Mouse (Mus musculus) limb, embryonic 13.5 days (tissue): ENCODE measurements around the gene Eng. TPM values are rescaled to one million over a fixed set of nuclear protein-coding genes. Genes with fewer than 3 reads are reported as not detected.

ENCODE experiments used
- ATAC-seq: fragments of 200-750 bp; cut with Nextera tagmentation; 2 replicates; pipeline ENCODE4 v1.8.0; 2017; ENCODE audit warnings: low read depth, moderate number of reproducible peaks, moderate TSS enrichment; ENCODE audit not compliant: low FRiP score
- H3K27ac ChIP-seq: fragments of 300-500 bp; sonication (generic); 2 replicates; pipeline ENCODE4 v1.5.1; 2015; ENCODE audit warnings: inconsistent platforms, mild to moderate bottlenecking, moderate library complexity
- H3K27me3 ChIP-seq: fragments of 300-500 bp; sonication (generic); 2 replicates; pipeline ENCODE4 v1.6.1; 2015; ENCODE audit warnings: mild to moderate bottlenecking, inconsistent platforms
- H3K36me3 ChIP-seq: fragments of 300-500 bp; sonication (generic); 2 replicates; pipeline ENCODE4 v1.6.1; 2015; ENCODE audit warnings: inconsistent platforms, mild to moderate bottlenecking, moderate library complexity
- H3K4me1 ChIP-seq: fragments of 300-500 bp; sonication (generic); 2 replicates; pipeline ENCODE4 v1.6.1; 2015; ENCODE audit warnings: inconsistent platforms
- H3K4me2 ChIP-seq: fragments of 300-500 bp; sonication (generic); replicated peaks from 2 replicates; pipeline ENCODE4 v1.6.1; 2015; ENCODE audit warnings: inconsistent platforms, mild to moderate bottlenecking, moderate library complexity
- H3K4me3 ChIP-seq: fragments of 300-500 bp; sonication (generic); 2 replicates; pipeline ENCODE4 v1.5.1; 2015; ENCODE audit warnings: moderate library complexity, mild to moderate bottlenecking, inconsistent platforms
- H3K9ac ChIP-seq: fragments of 300-500 bp; sonication (generic); 2 replicates; pipeline ENCODE4 v1.6.1; 2015; ENCODE audit warnings: mild to moderate bottlenecking, inconsistent platforms
- H3K9me3 ChIP-seq: fragments of 300-500 bp; sonication (generic); 2 replicates; pipeline ENCODE4 v1.6.1; 2016; ENCODE audit warnings: inconsistent platforms
- WGBS: fragments of 180-500 bp; shearing (Covaris S2); methylation state at CpG from one replicate; pipeline ENCODE4 v1.1.7; 2015; 5-methylcytosine and 5-hydroxymethylcytosine counted together
- polyA plus RNA-seq: library from polyadenylated mRNA; unstranded; fragments of >200 nt; fragmentation: Nextera tagmentation; extraction: Ambion mirVana; gene quantifications from 2 replicates; pipeline ENCODE4 v1.2.1, GENCODE M21; 2015

Gene Eng
- polyA plus RNA-seq, 1 experiment from 2014 or later = 45.6 TPM

DNA sequence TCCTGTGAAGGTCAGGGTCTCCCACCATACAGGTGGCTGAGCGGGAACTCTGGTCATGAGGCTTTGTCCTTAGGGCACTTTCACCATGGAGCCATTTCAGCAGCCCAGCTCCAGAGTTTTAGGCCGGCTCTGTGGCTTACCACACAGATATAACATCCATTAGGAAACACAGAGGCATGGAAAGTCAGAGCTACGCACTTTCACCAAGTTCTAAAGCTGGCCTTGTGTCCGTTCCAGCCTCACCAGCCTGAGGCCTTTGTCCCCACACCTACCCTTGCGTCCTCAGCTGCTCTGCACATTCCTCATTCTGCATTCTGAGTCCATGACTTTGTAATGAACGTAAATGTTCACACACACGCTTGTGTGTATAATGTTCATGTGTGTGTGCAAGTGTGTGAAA is 58.6 kb downstream of the Eng start:
- no peaks in the 10 kb centered on the region for H3K4me1 ChIP-seq
- no peaks in the 10 kb centered on the region for H3K27me3 ChIP-seq
- no peak overlapping the region for H3K4me3 ChIP-seq
- ATAC-seq = no peak
- H3K9ac ChIP-seq = no peak overlapping the region
- peaks cover 81% of the 10 kb centered on the region for H3K36me3 ChIP-seq
- no peak overlapping the region for H3K4me2 ChIP-seq
- 89% methylated on average over 7 of the region's 7 CpGs for WGBS
- no peaks in the 10 kb centered on the region for H3K9me3 ChIP-seq
- no peak overlapping the region for H3K27ac ChIP-seq

DNA sequence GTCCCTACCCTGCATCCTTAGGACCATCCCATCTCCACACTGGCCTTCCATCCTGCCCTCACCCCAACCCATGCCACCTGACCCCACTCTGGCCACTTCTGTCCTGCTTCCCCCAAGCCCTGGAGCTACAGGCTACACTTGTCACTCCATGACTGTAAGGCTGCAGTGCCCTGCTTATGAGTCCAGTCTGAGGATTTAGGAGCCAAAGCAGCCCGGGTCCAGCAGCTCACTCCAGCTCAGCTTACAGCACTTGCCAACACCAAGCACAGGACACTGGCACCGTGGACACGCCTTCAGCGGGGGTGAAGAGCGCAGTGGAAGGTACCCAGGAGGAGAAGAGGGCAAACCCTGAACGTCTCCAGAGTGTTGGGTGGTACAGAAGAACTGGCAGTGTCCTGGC is 60.6 kb downstream of the Eng start:
- Histone ChIP-seq H3K4me3 (no peak overlapping the region), H3K4me1 (peaks cover 8% of the 10 kb centered on the region), H3K4me2 (no peak overlapping the region), H3K9ac (peak overlapping the region; percentile 45), H3K27me3 (no peaks in the 10 kb centered on the region), H3K9me3 (no peaks in the 10 kb centered on the region), H3K36me3 (peaks cover 96% of the 10 kb centered on the region), H3K27ac (no peak overlapping the region)
- no peak for ATAC-seq
- 91% methylated on average over 6 of the region's 6 CpGs for WGBS

DNA sequence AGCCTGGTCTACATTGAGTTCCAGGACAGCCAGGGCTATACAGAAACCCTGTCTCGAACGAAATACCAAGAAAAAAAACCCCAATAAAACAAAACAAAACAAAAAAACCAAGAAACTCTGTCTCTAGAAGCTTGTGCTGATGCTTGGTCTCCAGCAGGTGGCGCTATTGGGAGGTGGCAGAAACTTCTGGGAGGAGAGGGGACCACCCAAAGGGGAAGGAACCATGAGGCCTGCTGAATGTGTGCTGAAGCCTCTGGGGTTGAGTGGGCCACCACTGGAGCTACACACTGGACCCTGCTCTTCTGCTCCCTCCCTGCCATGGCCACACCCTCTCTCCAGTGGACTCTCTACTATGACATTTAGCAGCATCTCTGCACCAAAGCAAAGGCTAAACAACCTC is 62.2 kb downstream of the Eng start:
- H3K36me3 ChIP-seq = peaks cover 80% of the 10 kb centered on the region
- peaks cover 9% of the 10 kb centered on the region for H3K4me1 ChIP-seq
- H3K27me3 ChIP-seq = no peaks in the 10 kb centered on the region
- no peak overlapping the region for H3K9ac ChIP-seq
- no peaks in the 10 kb centered on the region for H3K9me3 ChIP-seq
- no peak overlapping the region for H3K4me3 ChIP-seq
- 47% methylated on average over 3 of the region's 3 CpGs for WGBS
- no peak for ATAC-seq
- H3K27ac ChIP-seq = no peak overlapping the region
- H3K4me2 ChIP-seq = no peak overlapping the region

DNA sequence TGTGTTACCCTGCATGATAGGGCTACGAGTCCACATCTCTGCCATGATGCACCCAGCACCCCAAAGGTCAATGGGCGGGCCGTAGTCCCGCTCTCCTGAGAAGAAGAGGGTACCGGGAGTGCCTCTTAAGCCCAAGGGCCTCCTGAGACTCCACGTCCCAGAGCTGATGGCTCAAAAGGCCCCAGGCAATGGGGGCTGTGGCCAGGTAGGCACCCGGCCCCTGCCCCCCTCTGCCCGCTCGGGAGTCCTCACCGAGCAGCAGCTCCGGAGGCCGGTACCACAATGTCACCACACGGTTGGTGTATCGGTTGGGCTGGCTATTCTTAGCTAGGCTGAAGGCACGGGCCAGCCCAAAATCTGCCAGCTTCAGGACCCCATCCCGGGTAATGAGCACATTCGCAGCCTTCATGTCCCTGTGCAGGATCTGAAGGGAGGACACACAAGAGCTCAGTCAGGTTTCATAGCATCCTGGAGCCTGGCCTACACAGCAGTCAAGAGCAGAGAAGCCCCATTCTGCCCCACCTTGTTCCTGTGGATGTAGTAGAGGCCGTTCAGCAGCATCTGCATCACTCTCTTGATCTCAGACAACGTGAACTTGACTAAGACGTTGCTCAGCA is 63.2 kb downstream of the Eng start:
- Histone ChIP-seq H3K4me1 (peaks cover 19% of the 10 kb centered on the region), H3K36me3 (peaks cover 70% of the 10 kb centered on the region), H3K27me3 (no peaks in the 10 kb centered on the region), H3K4me3 (no peak overlapping the region), H3K27ac (no peak overlapping the region), H3K4me2 (no peak overlapping the region), H3K9me3 (no peaks in the 10 kb centered on the region), H3K9ac (no peak overlapping the region)
- 92% methylated on average over 20 of the region's 20 CpGs for WGBS
- ATAC-seq = no peak

DNA sequence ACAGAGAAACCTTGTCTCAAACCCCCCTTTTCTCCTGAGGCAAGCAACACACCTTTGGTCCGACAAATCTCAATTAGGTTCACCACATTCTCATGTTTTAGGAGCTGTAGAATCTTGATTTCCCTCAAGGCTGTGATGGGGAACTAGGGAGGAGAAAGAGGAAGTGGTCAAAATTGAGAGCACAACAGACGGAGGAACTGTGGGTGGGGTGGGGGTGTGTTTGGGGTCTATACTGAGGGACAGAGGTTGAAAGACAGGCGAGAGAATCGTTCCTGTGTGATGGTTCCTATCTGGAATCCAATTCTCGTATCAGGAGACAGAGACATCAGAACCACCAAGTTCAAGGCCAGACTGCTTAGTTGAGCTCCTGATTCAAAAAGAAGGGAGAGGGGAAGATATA is 64.0 kb downstream of the Eng start:
- Histone ChIP-seq H3K27me3 (no peaks in the 10 kb centered on the region), H3K4me1 (peaks cover 21% of the 10 kb centered on the region), H3K9ac (no peak overlapping the region), H3K27ac (no peak overlapping the region), H3K9me3 (no peaks in the 10 kb centered on the region), H3K36me3 (peaks cover 62% of the 10 kb centered on the region), H3K4me2 (no peak overlapping the region), H3K4me3 (no peak overlapping the region)
- 88% methylated on average over 5 of the region's 5 CpGs for WGBS
- ATAC-seq = no peak

DNA sequence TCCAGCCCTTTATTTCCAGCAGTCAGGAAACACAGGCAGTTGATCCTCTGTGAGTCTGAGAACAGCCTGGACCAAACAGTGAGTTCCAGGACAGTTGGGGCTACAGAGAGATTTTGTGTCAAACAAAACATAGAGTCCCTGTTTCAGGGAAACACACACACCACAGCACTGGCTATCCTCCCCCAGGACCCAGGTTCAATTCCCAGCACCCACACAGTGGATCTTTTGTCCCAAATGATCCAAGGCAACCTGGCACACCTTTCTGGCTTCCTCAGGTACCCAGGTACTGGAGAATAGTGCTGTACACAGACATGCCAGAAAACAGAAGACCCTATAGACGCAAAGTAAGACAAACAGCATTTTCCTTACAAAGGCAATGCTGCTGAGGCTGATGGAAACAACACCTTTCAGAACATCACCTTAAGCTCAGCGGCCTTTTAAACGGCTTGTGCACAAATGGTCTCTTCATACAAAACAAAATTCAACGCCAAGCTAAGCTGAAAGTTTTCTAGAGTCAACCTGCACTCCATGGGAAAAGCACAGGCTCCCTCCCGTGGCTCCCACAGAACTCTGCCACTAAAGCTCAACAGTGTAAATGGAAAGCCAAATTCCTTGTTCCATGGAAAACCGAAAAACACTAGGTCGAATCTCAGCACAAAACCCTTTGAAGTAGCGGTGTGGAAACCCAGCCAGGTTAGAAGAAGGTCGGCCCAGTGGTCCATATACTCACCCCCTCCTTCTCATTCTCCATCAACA is 65.1 kb downstream of the Eng start:
- Histone ChIP-seq H3K9ac (peak overlapping the region; percentile 89), H3K9me3 (no peaks in the 10 kb centered on the region), H3K4me2 (peak overlapping the region; percentile 79), H3K27me3 (no peaks in the 10 kb centered on the region), H3K27ac (peak overlapping the region; percentile 97), H3K36me3 (peaks cover 51% of the 10 kb centered on the region), H3K4me1 (peaks cover 21% of the 10 kb centered on the region), H3K4me3 (peak overlapping the region; percentile 77)
- WGBS = 24% methylated on average over 9 of the region's 9 CpGs
- ATAC-seq = no peak

DNA sequence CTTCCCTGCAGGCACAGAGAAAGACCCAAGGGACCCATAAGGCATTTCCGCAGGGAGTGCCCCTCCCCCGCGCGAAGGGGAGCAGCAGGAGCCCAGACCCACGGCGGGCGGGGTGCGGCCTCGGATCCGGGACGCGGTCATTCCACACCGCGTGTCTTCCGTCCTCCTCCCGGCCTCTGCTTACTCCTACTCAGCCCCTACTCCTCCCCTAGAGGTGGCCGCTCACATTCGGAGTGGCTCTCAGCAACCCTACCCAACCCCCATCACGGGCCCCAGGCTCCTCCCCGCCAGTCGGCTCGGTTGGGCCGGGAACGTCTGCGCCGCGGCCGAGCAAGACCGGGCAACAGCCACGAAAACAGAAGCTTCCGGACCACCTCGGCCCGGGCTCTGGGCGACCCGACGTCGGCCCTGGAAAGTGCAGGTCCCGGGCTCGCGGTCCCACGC is 65.7 kb downstream of the Eng start:
- Histone ChIP-seq H3K36me3 (peaks cover 45% of the 10 kb centered on the region), H3K9ac (peak overlapping the region; percentile 89), H3K4me1 (peaks cover 21% of the 10 kb centered on the region), H3K27me3 (no peaks in the 10 kb centered on the region), H3K9me3 (no peaks in the 10 kb centered on the region), H3K27ac (peak overlapping the region; percentile 97), H3K4me3 (peak overlapping the region; percentile 77), H3K4me2 (peak overlapping the region; percentile 79)
- WGBS = under 1% methylated on average over 41 of the region's 41 CpGs
- ATAC-seq = peak; percentile 62

DNA sequence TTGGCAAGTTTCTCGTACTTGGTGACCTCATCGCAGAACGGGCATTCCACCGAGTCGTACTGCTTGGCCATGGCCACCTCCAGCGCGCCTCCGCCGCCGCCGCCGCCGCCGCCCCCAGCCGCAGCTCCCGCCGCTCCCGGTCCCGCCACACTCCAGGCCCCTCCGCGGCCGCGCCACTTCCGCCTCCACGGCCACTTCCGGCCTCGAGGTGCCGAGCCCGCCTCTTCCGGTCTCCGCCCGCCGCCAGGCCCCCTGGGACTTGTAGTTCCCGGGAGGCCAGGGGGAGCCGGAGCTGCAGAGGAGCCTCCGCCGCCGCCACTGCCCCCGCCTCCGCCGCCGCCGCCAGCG is 66.2 kb downstream of the Eng start:
- Histone ChIP-seq H3K27me3 (no peaks in the 10 kb centered on the region), H3K4me3 (peak overlapping the region; percentile 77), H3K9me3 (no peaks in the 10 kb centered on the region), H3K36me3 (peaks cover 41% of the 10 kb centered on the region), H3K4me1 (peaks cover 21% of the 10 kb centered on the region), H3K9ac (peak overlapping the region; percentile 89), H3K4me2 (peak overlapping the region; percentile 79), H3K27ac (peak overlapping the region; percentile 97)
- 2% methylated on average over 37 of the region's 44 CpGs for WGBS
- ATAC-seq = peak; percentile 88

DNA sequence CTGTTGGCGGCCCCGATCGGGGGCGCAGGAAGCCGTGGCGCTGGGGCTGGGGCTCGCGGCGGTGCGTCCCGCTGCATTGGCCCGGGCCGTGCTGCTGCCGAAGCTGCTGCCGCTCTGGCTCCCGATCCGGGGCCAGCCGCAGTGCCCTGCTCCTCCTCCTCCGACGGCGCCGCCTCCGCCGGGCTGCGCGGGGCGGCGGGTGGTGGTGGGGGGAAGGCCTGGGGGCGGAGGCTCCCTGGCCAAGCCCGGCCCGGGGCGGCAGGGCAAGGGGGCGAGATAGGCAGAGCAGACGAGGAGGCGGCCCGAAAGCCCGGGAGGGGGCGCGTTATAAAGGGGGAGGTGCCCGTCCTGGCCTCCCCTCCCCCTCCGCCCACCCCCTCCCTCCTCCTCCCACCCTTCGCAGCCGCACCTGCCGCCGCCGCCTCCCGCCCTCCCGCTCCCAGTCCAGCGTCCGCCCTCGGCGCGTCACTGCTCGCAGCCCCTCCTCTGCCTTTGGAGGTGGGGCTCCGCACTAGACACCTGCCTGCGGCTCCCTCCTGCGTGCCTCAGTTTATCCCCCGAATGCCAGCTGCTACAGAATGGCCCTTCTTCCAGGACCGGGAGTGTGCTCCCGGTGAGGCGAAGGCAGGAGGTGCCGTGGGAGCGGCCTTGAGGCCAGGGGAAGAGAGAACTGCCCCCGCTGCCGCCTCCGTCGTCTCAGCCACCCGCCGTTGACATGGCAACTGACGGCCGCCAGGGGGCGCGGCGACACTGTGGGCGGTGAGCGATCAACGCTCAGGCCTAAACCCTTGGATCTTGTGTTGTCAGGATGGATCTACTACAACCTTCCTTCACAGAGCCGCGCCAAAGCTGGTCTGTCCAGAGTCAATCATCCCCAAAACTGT is 66.8 kb downstream of the Eng start, which contains the start of gene Cdk9:
Cdk9 (minus strand) TSS at position 143 of the 884 bp plus-strand sequence.
- Histone ChIP-seq H3K4me3 (peak within 1 kb of the TSS; percentile 77), H3K27me3 (no peaks in the 10 kb centered on the region), H3K9me3 (no peaks in the 10 kb centered on the region), H3K4me2 (peak within 1 kb of the TSS; percentile 79), H3K4me1 (peaks cover 21% of the 10 kb centered on the region), H3K36me3 (peaks cover 34% of the 10 kb centered on the region), H3K9ac (peak within 1 kb of the TSS; percentile 89), H3K27ac (peak within 1 kb of the TSS; percentile 97)
- WGBS = under 1% methylated on average over 56 of the region's 79 CpGs
- ATAC-seq = peak; percentile 85

DNA sequence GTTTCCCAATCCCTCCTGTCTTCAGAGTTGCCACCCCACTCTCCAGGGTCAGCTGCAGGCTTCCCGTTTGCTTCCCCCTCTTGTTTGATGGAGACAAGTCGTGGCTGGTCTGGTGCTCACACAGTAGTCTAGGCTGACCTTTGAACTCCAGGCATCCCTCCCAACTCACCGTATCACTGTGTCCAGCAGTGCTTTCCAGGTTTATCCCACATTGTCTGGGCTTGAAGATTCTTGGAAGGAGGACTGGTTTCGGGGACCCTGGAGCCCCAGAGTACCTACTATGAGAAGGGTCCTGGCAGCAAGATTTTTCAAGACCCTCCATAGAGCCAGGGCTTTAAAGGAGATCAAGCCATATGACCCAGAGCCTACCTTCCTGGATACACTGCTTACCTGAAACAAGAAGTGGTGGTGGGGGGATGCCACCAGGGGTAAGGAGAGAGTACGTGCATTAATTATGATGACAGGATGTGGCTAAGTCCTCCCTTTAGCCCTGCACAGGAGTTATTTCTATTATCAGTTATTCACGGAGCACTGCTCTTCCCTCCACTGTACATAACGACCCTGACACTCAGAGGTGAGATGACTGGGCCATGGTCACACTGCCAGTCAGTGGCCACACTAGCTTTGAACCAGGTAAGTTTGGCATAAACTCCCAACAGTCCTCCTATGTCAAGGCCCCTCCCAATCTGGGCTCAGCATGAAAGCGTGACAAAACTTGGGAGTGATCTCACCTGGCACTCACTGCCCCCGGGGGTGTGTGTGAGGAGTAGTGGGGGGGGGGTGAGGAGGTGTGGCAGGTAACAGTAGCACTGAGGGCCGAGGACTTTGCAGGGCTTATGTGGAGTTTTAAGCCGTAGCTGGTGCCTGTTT is 68.0 kb downstream of the Eng start:
- no peaks in the 10 kb centered on the region for H3K27me3 ChIP-seq
- H3K9ac ChIP-seq = peak overlapping the region; percentile 55
- no peak for ATAC-seq
- H3K4me2 ChIP-seq = peak overlapping the region; percentile 79; the same call in 1 of the 2 replicates
- peak overlapping the region; percentile 77; the same call in 1 of the 2 replicates for H3K4me3 ChIP-seq
- H3K36me3 ChIP-seq = peaks cover 23% of the 10 kb centered on the region
- WGBS = 47% methylated on average over 11 of the region's 11 CpGs
- peak overlapping the region; percentile 97 for H3K27ac ChIP-seq
- no peaks in the 10 kb centered on the region for H3K9me3 ChIP-seq
- peaks cover 25% of the 10 kb centered on the region for H3K4me1 ChIP-seq

DNA sequence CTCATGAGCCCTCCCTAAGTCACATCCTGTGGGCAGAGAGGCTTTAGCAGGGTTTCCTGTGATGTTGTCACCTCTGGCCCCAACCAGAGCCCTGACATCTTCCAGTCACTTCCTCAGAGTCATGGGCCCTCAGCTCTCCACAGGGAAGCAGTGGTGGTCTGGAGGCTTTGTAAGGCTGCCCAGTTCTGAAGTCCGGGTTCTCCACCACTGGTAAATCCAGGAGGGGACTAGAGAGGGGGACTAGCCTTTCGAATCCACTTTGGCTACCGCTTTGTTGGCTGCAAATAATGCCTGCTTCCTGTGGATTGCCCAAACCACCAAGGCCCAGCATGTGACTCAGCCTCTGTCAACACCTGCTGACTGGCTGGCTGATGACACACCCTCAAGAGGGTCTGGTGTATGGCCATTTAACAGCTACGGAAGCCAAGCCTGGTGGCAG is 68.6 kb downstream of the Eng start:
- no peak for ATAC-seq
- Histone ChIP-seq H3K27ac (no peak overlapping the region), H3K4me3 (no peak overlapping the region), H3K36me3 (peaks cover 16% of the 10 kb centered on the region), H3K9ac (no peak overlapping the region), H3K9me3 (no peaks in the 10 kb centered on the region), H3K4me1 (peaks cover 25% of the 10 kb centered on the region), H3K27me3 (no peaks in the 10 kb centered on the region), H3K4me2 (no peak overlapping the region)
- 46% methylated on average over 4 of the region's 4 CpGs for WGBS
